Comparison of ENCODE assay signal across 26 mouse cellular contexts in genomic region chr7:6820296-6820695, GRCm38 (mm10).
DNase-seq lines count a peak whose midpoint lies in the region; ATAC-seq and TF ChIP-seq lines count a peak whose summit lies in the region.
"Had no signal": no experiment of that assay in that cellular context is flagged by ENCODE, and none has a peak within 500 bp of the region (broad histone marks: within the 10 kb centered on the region; RNA-seq: fewer than 3 reads in every experiment).

No protein-coding gene starts in this region.

- no peak overlapping the region for H3K4me3 ChIP-seq in midbrain, embryonic 11.5 days (ENCODE audit: low read depth, low read length)
- H3K4me3 ChIP-seq in midbrain, embryonic 13.5 days (replicated peaks): no peak overlapping the region
- no peak overlapping the region for H3K4me3 ChIP-seq in limb, embryonic 10.5 days
- H3K4me3 ChIP-seq in limb, embryonic 14.5 days (replicated peaks; ENCODE audit: low read length): no peak overlapping the region
- H3K4me3 ChIP-seq: embryonic facial prominence, embryonic 13.5 days; forebrain, embryonic 10.5 days; forebrain, embryonic 13.5 days; hindbrain, embryonic 12.5 days; hindbrain, embryonic 15.5 days had no signal

- ATAC-seq in midbrain, embryonic 11.5 days (ENCODE audit: low FRiP score): no peak
- no peak for ATAC-seq in midbrain, embryonic 13.5 days
- 0 out of 2 replicates have a peak, but pooled peaks have one; percentile 46 for ATAC-seq in limb, embryonic 14.5 days (ENCODE audit: low FRiP score, low read depth)
- ATAC-seq: forebrain, embryonic 13.5 days; forebrain, embryonic 16.5 days; Patski had no signal

- WGBS in midbrain, embryonic 11.5 days: 85% methylated on average over 6 of the region's 6 CpGs
- 91% methylated on average over 6 of the region's 6 CpGs for WGBS in midbrain, embryonic 13.5 days
- WGBS in limb, embryonic 10.5 days: 89% methylated on average over 6 of the region's 6 CpGs
- WGBS in limb, embryonic 14.5 days: 67% methylated on average over 6 of the region's 6 CpGs

- no peak overlapping the region for H3K27ac ChIP-seq in midbrain, embryonic 11.5 days (ENCODE audit: low read depth, low read length)
- no peak overlapping the region for H3K27ac ChIP-seq in midbrain, embryonic 13.5 days
- H3K27ac ChIP-seq in limb, embryonic 10.5 days: 0 out of 2 replicates have a peak overlapping the region, but pooled peaks have one; percentile 46
- H3K27ac ChIP-seq in limb, embryonic 14.5 days (replicated peaks; ENCODE audit: low read depth, low read length): peak overlapping the region; percentile 74
- H3K27ac ChIP-seq: forebrain, embryonic 10.5 days; forebrain, embryonic 13.5 days; hindbrain, embryonic 12.5 days; hindbrain, embryonic 15.5 days had no signal

- no peak for TF ChIP-seq POLR2A in limb, embryonic 14.5 days (IDR thresholded peaks at IDR 0.05; ENCODE audit: borderline replicate concordance, extremely low read depth, insufficient read depth, insufficient read length)

- H3K9me3 ChIP-seq in midbrain, embryonic 11.5 days (ENCODE audit: control insufficient read depth, low read length): no peaks in the 10 kb centered on the region
- H3K9me3 ChIP-seq in midbrain, embryonic 13.5 days: no peaks in the 10 kb centered on the region
- no peaks in the 10 kb centered on the region for H3K9me3 ChIP-seq in limb, embryonic 10.5 days (replicated peaks)
- H3K9me3 ChIP-seq in limb, embryonic 14.5 days (ENCODE audit: control insufficient read depth, low read length): no peaks in the 10 kb centered on the region
- H3K9me3 ChIP-seq: embryonic facial prominence, embryonic 13.5 days; forebrain, embryonic 10.5 days; forebrain, embryonic 13.5 days; G1E; hindbrain, embryonic 12.5 days; hindbrain, embryonic 15.5 days had no signal

- no peak overlapping the region for H3K4me2 ChIP-seq in midbrain, embryonic 11.5 days
- H3K4me2 ChIP-seq in midbrain, embryonic 13.5 days (replicated peaks): no peak overlapping the region
- H3K4me2 ChIP-seq in limb, embryonic 14.5 days (replicated peaks; ENCODE audit: low read depth, low read length, severe bottlenecking): no peak overlapping the region
- H3K4me2 ChIP-seq: embryonic facial prominence, embryonic 13.5 days; forebrain, embryonic 13.5 days; heart, embryonic 11.5 days; hindbrain, embryonic 12.5 days; hindbrain, embryonic 15.5 days had no signal

- peak; percentile 44 for DNase-seq in midbrain, embryonic 11.5 days (ENCODE audit: low spot score, missing footprints)
- DNase-seq in limb, embryonic 10.5 days (ENCODE audit: low spot score): no peak
- peak; percentile 33 for DNase-seq in limb, embryonic 14.5 days (ENCODE audit: low spot score)
- DNase-seq in urinary bladder, postnatal 4 days (ENCODE audit: low spot score in 2 of 2): no peak
- DNase-seq in retina, postnatal 1 day: no peak
- no peak for DNase-seq in adrenal gland, postnatal 14 days
- DNase-seq: adrenal gland, adult 2 months; adrenal gland, postnatal 25 days; B cell, adult 2 months; cerebellum, adult 11-12 months; cerebellum, adult 8-10 months; cerebellum, postnatal 14 days; gastrocnemius, postnatal 10 days; gastrocnemius, postnatal 36 days; heart, adult 11 months had no signal

- peaks cover 8% of the 10 kb centered on the region; the same call in 1 of the 2 replicates for H3K4me1 ChIP-seq in midbrain, embryonic 11.5 days (ENCODE audit: control insufficient read depth, insufficient read depth, low read length)
- peaks cover 21% of the 10 kb centered on the region for H3K4me1 ChIP-seq in midbrain, embryonic 13.5 days (replicated peaks)
- H3K4me1 ChIP-seq in limb, embryonic 10.5 days: peaks cover 40% of the 10 kb centered on the region
- H3K4me1 ChIP-seq in limb, embryonic 14.5 days (ENCODE audit: control insufficient read depth, insufficient read depth, low read length): peaks cover 8% of the 10 kb centered on the region; the same call in 1 of the 2 replicates

- H3K9ac ChIP-seq in midbrain, embryonic 11.5 days (ENCODE audit: low read length): no peak overlapping the region
- no peak overlapping the region for H3K9ac ChIP-seq in midbrain, embryonic 13.5 days (replicated peaks)
- H3K9ac ChIP-seq in limb, embryonic 14.5 days (ENCODE audit: low read depth, low read length, severe bottlenecking): no peak overlapping the region
- H3K9ac ChIP-seq: embryonic facial prominence, embryonic 13.5 days; forebrain, embryonic 13.5 days; hindbrain, embryonic 12.5 days; hindbrain, embryonic 15.5 days had no signal

- H3K27me3 ChIP-seq in midbrain, embryonic 11.5 days (ENCODE audit: control insufficient read depth, insufficient read depth, low read length): no peaks in the 10 kb centered on the region
- H3K27me3 ChIP-seq in midbrain, embryonic 13.5 days: no peaks in the 10 kb centered on the region
- no peaks in the 10 kb centered on the region for H3K27me3 ChIP-seq in limb, embryonic 10.5 days (ENCODE audit: low read depth, poor library complexity, severe bottlenecking)
- H3K27me3 ChIP-seq in limb, embryonic 14.5 days (ENCODE audit: control insufficient read depth, insufficient read depth, low read length): no peaks in the 10 kb centered on the region
- H3K27me3 ChIP-seq: CH12.LX; embryonic facial prominence, embryonic 13.5 days; forebrain, embryonic 13.5 days; hindbrain, embryonic 12.5 days; hindbrain, embryonic 15.5 days; Patski had no signal

- no peaks in the 10 kb centered on the region for H3K36me3 ChIP-seq in midbrain, embryonic 11.5 days (ENCODE audit: control insufficient read depth, insufficient read depth, low read length)
- H3K36me3 ChIP-seq in midbrain, embryonic 13.5 days: no peaks in the 10 kb centered on the region
- H3K36me3 ChIP-seq in limb, embryonic 10.5 days: no peaks in the 10 kb centered on the region
- H3K36me3 ChIP-seq in limb, embryonic 14.5 days (ENCODE audit: control insufficient read depth, insufficient read depth, low read length): no peaks in the 10 kb centered on the region
- H3K36me3 ChIP-seq: embryonic facial prominence, embryonic 13.5 days; forebrain, embryonic 10.5 days; G1E; hindbrain, embryonic 12.5 days; hindbrain, embryonic 15.5 days had no signal

Comparison
In these comparisons a context has a peak if more than half of its experiments do, and no peak if none do; other contexts are left out.
1. DNase-seq: peak in midbrain, embryonic 11.5 days (single experiment) and limb, embryonic 14.5 days (single experiment); none in limb, embryonic 10.5 days (single experiment), urinary bladder, postnatal 4 days (0 of 2), retina, postnatal 1 day (single experiment) and adrenal gland, postnatal 14 days (single experiment).
2. H3K27ac ChIP-seq: peak in limb, embryonic 10.5 days (single experiment) and limb, embryonic 14.5 days (single experiment); none in midbrain, embryonic 11.5 days (single experiment) and midbrain, embryonic 13.5 days (single experiment).